Mouse (Mus musculus) forebrain, postnatal 0 days (tissue): ENCODE results near the gene Napepld. TPM values are rescaled to one million over a fixed set of nuclear protein-coding genes. Genes with fewer than 3 reads are reported as not detected.
A peak's percentile ranks its signal among the peaks of the same experiment; 100 is the strongest.

Source experiments
- ATAC-seq: fragments of 200-750 bp; cut with Nextera tagmentation; 2 replicates; pipeline ENCODE4 v1.8.0; 2017; ENCODE audit warnings: mild to moderate bottlenecking, moderate library complexity
- DNase-seq: peaks from one replicate; pipeline ENCODE4 v3.0.0-alpha.2; 2015
- H3K27ac ChIP-seq: fragments of 300-500 bp; sonication (generic); 2 replicates; pipeline ENCODE4 v1.5.1; 2014; ENCODE audit warnings: low read depth, mild to moderate bottlenecking, antibody characterized with exemption, low read length, moderate library complexity, mixed read lengths
- H3K27me3 ChIP-seq: fragments of 300-500 bp; sonication (generic); 2 replicates; pipeline ENCODE4 v1.6.1; 2014; ENCODE audit warnings: mild to moderate bottlenecking, low read length, mixed read lengths; ENCODE audit not compliant: insufficient read depth
- H3K36me3 ChIP-seq: fragments of 300-500 bp; sonication (generic); 2 replicates; pipeline ENCODE4 v1.6.1; 2014; ENCODE audit warnings: mild to moderate bottlenecking, moderate library complexity; ENCODE audit not compliant: insufficient read depth
- H3K4me1 ChIP-seq: fragments of 300-500 bp; sonication (generic); 2 replicates; pipeline ENCODE4 v1.6.1; 2014; ENCODE audit warnings: antibody characterized with exemption; ENCODE audit not compliant: insufficient read depth
- H3K4me2 ChIP-seq: fragments of 300-500 bp; sonication (generic); 2 replicates; pipeline ENCODE4 v1.6.1; 2014; ENCODE audit warnings: low read depth, mild to moderate bottlenecking, moderate library complexity
- H3K4me3 ChIP-seq: fragments of 300-500 bp; sonication (generic); 2 replicates; pipeline ENCODE4 v1.5.1; 2014; ENCODE audit warnings: low read depth, low read length, mixed read lengths
- H3K9ac ChIP-seq: fragments of 300-500 bp; sonication (generic); 2 replicates; pipeline ENCODE4 v1.6.1; 2014; ENCODE audit warnings: mild to moderate bottlenecking
- H3K9me3 ChIP-seq: fragments of 300-500 bp; sonication (generic); 2 replicates; pipeline ENCODE4 v1.6.1; 2016; ENCODE audit warnings: low read length
- CTCF ChIP-seq: sonication (generic); IDR thresholded peaks from 2 replicates; pipeline ENCODE4 v1.5.1; 2016; ENCODE audit warnings: antibody characterized with exemption, control low read depth, low read depth
- WGBS: fragments of 180-500 bp; shearing (Covaris S2); extraction: QIAGEN DNeasy Blood & Tissue Kit; methylation state at CpG from one replicate; pipeline ENCODE4 v1.1.7; 2014; 5-methylcytosine and 5-hydroxymethylcytosine counted together
- polyA plus RNA-seq: library from polyadenylated mRNA; unstranded; fragments of >200 nt; fragmentation: Nextera tagmentation; extraction: Ambion mirVana; gene quantifications from 2 replicates; pipeline ENCODE4 v1.2.1, GENCODE M21; 2015
- total RNA-seq: library from RNA; depleted of rRNA; stranded (reverse); fragments of >200 nt; gene quantifications from 2 replicates; pipeline ENCODE4 v1.2.3, GENCODE M21; 2014

Gene Napepld
- total and polyA plus RNA-seq, 2 experiments from 2014 or later: 1.1 to 3.7 TPM

DNA sequence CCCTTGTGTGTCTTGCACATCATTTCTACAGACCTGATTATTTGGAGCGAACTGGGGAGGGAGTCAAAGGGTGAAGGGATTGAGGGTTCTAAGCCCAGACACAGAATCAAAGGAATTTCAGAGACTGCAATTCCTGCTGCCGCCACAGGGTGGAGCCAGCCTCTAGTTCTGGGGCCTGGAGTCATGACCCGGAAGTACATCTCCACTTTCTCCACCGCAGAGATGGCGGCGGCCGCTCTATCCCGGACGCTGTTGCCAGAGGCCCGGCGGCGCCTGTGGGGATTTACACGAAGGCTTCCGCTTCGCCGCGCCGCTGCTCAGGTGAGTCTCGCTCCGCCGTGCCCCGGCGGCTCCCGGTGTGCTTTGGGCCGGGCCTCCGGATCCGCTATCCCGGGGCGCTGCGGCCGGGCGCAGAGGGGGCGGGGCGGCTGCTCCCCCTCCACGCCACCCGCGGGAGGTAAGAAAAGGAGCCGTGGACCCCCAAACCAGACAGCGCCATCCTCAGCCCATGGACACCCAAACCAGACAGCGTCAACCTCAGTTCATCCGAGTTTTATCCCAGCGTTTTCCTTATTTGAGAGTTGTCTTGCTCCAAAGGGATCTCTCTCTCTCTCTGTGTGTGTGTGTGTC is 35.9 kb upstream of the Napepld start, which contains the start of gene Pmpcb:
TSS of gene Pmpcb (plus strand) at position 186 of the 630 bp plus-strand sequence.
- Histone ChIP-seq H3K4me1 (peaks cover 18% of the 10 kb centered on the region; the same call in 1 of the 2 replicates), H3K9ac (peak within 1 kb of the TSS; percentile 64), H3K36me3 (peaks cover 28% of the 10 kb centered on the region), H3K4me3 (peak within 1 kb of the TSS; percentile 66), H3K9me3 (no peaks in the 10 kb centered on the region), H3K27me3 (no peaks in the 10 kb centered on the region), H3K27ac (peak within 1 kb of the TSS; percentile 69), H3K4me2 (peak within 1 kb of the TSS; percentile 77)
- 4% methylated on average over 42 of the region's 42 CpGs for WGBS
- peak; percentile 96 for TF ChIP-seq CTCF
- ATAC-seq (peak; percentile 91), DNase-seq (peak; percentile 92)

DNA sequence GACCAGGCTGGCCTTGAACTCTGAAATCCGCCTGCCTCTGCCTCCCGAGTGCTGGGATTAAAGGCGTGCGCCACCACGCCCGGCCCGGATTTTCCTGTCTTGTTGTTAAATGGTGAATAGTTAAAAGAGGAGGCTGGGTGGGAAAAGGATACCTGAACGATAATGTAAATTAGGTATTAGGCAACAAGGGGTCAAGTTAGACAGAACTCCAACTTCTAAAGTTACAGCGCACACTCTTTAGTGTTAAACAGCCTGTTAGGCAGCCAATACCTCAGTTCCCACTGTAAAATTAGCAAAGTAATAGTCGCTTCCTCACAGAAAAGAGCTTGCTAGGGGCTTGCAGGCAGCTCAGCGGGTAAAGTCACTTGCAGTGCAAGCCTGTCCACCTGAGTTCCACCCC is 34.9 kb upstream of the Napepld start:
- no peak overlapping the region for H3K9ac ChIP-seq
- H3K4me1 ChIP-seq: peaks cover 18% of the 10 kb centered on the region; the same call in 1 of the 2 replicates
- WGBS: 85% methylated on average over 11 of the region's 11 CpGs
- no peak overlapping the region for H3K27ac ChIP-seq
- no peak overlapping the region for H3K4me2 ChIP-seq
- no peaks in the 10 kb centered on the region for H3K27me3 ChIP-seq
- ATAC-seq (no peak), DNase-seq (no peak)
- H3K9me3 ChIP-seq: no peaks in the 10 kb centered on the region
- H3K36me3 ChIP-seq: peaks cover 17% of the 10 kb centered on the region
- H3K4me3 ChIP-seq: no peak overlapping the region
- TF ChIP-seq CTCF: no peak

DNA sequence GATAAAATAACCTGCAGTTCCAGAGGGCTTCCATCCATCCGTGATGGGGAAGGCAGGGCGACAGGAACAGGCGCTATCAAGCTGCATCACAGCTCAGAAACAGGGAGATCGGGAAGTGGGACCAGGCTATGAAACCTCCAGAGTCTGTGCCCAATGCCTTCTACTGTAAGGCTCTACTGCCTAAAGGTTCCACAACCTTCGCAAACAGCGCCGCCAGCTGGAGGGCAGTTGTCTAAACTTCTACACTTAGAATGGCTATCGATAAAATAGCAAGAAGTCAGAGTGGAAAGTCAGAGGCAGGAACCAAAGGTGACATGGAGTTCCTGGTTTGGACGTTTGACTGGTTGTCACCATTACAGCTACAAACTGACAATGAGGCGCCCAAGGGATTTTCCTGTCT is 34.4 kb upstream of the Napepld start:
- DNase-seq (peak; percentile 45), ATAC-seq (no peak)
- peaks cover 16% of the 10 kb centered on the region for H3K36me3 ChIP-seq
- TF ChIP-seq CTCF: peak; percentile 71
- H3K4me2 ChIP-seq: no peak overlapping the region
- H3K27me3 ChIP-seq: no peaks in the 10 kb centered on the region
- H3K4me3 ChIP-seq: no peak overlapping the region
- H3K9me3 ChIP-seq: no peaks in the 10 kb centered on the region
- no peak overlapping the region for H3K27ac ChIP-seq
- no peak overlapping the region for H3K9ac ChIP-seq
- peaks cover 18% of the 10 kb centered on the region; the same call in 1 of the 2 replicates for H3K4me1 ChIP-seq
- 28% methylated on average over 10 of the region's 10 CpGs for WGBS

DNA sequence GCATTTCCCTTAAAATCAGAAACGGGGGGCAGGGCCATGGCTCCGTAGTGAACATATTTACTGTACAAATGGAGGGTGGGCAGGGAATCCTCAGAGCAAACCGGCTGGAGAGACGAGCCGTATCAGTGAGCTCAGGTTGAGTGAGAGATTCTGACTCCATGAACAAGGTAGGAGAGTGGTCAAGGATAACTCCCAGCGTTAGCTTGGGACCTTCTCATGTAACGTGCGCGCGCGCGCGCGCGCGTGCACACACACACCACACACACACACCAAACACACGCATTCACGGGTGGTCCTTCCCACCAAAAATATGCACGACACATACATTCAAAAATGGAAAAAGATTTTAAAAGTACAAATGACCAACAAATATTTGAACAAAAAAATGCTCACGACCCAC is 33.9 kb upstream of the Napepld start:
- ATAC-seq: no peak
- Histone ChIP-seq H3K4me3 (no peak overlapping the region), H3K36me3 (peaks cover 11% of the 10 kb centered on the region), H3K27me3 (no peaks in the 10 kb centered on the region), H3K4me1 (peaks cover 18% of the 10 kb centered on the region; the same call in 1 of the 2 replicates), H3K9me3 (no peaks in the 10 kb centered on the region), H3K9ac (no peak overlapping the region), H3K27ac (no peak overlapping the region), H3K4me2 (no peak overlapping the region)
- no peak for DNase-seq
- no peak for TF ChIP-seq CTCF
- 87% methylated on average over 20 of the region's 20 CpGs for WGBS

DNA sequence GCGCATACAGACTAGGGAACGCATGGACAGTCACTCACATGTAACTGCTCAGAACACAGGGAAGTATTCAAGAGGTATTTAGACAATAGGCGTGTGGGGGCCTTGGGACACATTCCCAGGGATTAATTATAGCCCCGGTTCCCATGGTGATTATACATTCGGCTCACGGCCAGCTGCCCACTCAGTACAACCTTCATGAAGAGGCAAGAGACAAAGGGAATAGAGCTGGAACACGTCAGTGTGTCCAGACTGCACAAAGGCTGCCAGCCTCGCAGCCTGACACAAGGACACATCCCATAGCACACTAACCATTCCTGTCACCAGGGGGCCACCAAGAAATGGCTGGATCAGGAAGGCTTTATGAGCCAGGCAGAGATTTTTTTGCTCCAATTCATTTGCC is 31.7 kb upstream of the Napepld start:
- Histone ChIP-seq H3K9ac (no peak overlapping the region), H3K27me3 (no peaks in the 10 kb centered on the region), H3K36me3 (no peaks in the 10 kb centered on the region), H3K27ac (peak overlapping the region; percentile 68), H3K9me3 (no peaks in the 10 kb centered on the region), H3K4me1 (peaks cover 12% of the 10 kb centered on the region; the same call in 1 of the 2 replicates), H3K4me3 (no peak overlapping the region), H3K4me2 (peak overlapping the region; percentile 17; the same call in 1 of the 2 replicates)
- TF ChIP-seq CTCF: peak; percentile 69
- WGBS: 5% methylated on average over 8 of the region's 8 CpGs
- ATAC-seq (peak; percentile 75), DNase-seq (peak; percentile 75)

DNA sequence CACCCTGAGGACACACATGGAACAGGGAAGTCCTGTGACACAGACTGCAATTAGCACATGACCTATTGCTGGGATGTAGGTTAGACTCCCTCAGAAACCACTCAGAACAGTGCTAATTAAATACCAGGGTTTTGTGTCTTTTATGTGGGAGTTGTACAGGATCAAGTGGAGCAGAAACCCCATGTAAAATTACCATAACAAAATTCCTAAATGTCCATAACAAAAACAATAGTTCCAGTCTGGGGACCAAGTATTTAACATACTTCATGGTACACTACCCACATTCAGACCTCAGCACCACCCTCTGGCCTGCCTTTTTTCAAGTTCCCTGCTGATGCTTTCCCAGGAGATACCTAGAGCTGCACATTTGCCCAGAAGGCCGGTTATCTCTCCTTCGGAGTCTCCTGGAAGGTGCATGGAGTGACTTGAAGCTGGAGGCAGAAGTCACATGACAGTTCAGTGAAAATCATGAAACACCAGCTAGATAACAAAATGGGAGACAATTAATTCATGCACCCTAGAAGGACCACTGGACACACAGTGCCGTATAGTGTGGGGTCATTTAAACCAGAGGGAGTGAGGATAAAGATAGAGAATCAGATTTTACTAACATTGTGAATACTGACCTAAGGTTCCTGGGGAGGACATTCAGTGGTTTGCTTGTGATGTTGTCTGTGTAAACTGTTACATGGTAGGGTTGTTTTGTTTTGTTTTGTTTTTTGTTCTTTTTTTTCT is 31.1 kb upstream of the Napepld start:
- Histone ChIP-seq H3K4me3 (no peak overlapping the region), H3K27me3 (no peaks in the 10 kb centered on the region), H3K4me1 (0 out of 2 replicates have a peak, but pooled peaks cover 8% of the 10 kb centered on the region), H3K9ac (no peak overlapping the region), H3K36me3 (no peaks in the 10 kb centered on the region), H3K27ac (peak overlapping the region; percentile 68), H3K9me3 (no peaks in the 10 kb centered on the region), H3K4me2 (peak overlapping the region; percentile 17; the same call in 1 of the 2 replicates)
- ATAC-seq: no peak
- WGBS: 5% methylated on average over 3 of the region's 3 CpGs
- DNase-seq: peak; percentile 7
- no peak for TF ChIP-seq CTCF

DNA sequence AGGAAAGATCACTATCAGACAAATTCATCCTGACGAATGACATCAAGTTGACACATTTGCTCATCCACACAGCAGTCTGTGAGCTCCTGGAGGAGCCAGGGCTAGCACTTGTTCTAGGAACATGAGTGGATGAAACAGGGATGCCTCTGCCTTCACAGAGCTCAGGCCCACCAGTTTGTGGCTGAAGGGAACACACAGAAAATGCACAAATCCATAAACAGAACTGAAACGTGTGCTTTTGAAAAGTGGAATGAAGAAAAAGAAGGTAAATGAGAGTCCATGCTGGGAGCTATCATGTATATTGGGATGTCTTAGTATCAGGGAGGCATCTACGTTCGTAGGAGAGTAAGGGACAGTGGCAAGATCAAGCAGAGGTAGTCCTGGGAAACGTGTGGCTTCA is 27.9 kb upstream of the Napepld start:
- no peaks in the 10 kb centered on the region for H3K27me3 ChIP-seq

More for the DNA sequence above, 27.9 kb upstream of the Napepld start:
- H3K4me1 ChIP-seq: 0 out of 2 replicates have a peak, but pooled peaks cover 11% of the 10 kb centered on the region
- H3K27ac ChIP-seq: no peak overlapping the region
- no peak for DNase-seq
- TF ChIP-seq CTCF: no peak
- 85% methylated on average over 5 of the region's 5 CpGs for WGBS
- no peaks in the 10 kb centered on the region for H3K9me3 ChIP-seq
- no peak overlapping the region for H3K9ac ChIP-seq
- no peak overlapping the region for H3K4me2 ChIP-seq
- H3K4me3 ChIP-seq: no peak overlapping the region
- ATAC-seq: no peak
- H3K36me3 ChIP-seq: no peaks in the 10 kb centered on the region
